Mouse (Mus musculus): ENCODE data around the gene Rptor. TPM values are rescaled to one million over a fixed set of nuclear protein-coding genes. Genes with fewer than 3 reads are reported as not detected.

Gene Rptor
- polyA plus RNA-seq, 1 experiment from 2014 or later = 13.3 TPM

- no peaks in the 10 kb centered on the region for H3K27me3 ChIP-seq (replicated peaks)
- no peaks in the 10 kb centered on the region for H3K36me3 ChIP-seq
- no peak for ATAC-seq (ENCODE audit: insufficient number of reproducible peaks, low FRiP score)
- peaks cover 74% of the 10 kb centered on the region for H3K4me1 ChIP-seq (replicated peaks)
- H3K9ac ChIP-seq = no peak overlapping the region
- no peak overlapping the region for H3K27ac ChIP-seq (ENCODE audit: poor library complexity, severe bottlenecking)
- no peak overlapping the region for H3K4me3 ChIP-seq
- H3K9me3 ChIP-seq (replicated peaks) = no peaks in the 10 kb centered on the region
- no peak overlapping the region for H3K4me2 ChIP-seq
These were observed 85.3 kb downstream of the Rptor start for GRCm38 (mm10) chr11:119687966-119688365.

- Histone ChIP-seq H3K27ac (ENCODE audit: poor library complexity, severe bottlenecking) (no peak overlapping the region), H3K36me3 (no peaks in the 10 kb centered on the region), H3K9me3 (replicated peaks) (no peaks in the 10 kb centered on the region), H3K9ac (no peak overlapping the region), H3K4me3 (no peak overlapping the region), H3K4me1 (replicated peaks) (peaks cover 69% of the 10 kb centered on the region), H3K27me3 (replicated peaks) (no peaks in the 10 kb centered on the region), H3K4me2 (no peak overlapping the region)
- 88% methylated on average over 3 of the region's 3 CpGs for WGBS
- no peak for ATAC-seq (ENCODE audit: insufficient number of reproducible peaks, low FRiP score)
These were observed 87.2 kb downstream of the Rptor start for GRCm38 (mm10) chr11:119689936-119690335.

- WGBS = 76% methylated on average over 6 of the region's 6 CpGs
- H3K4me1 ChIP-seq (replicated peaks) = peaks cover 66% of the 10 kb centered on the region
- no peaks in the 10 kb centered on the region for H3K27me3 ChIP-seq (replicated peaks)
- no peaks in the 10 kb centered on the region for H3K36me3 ChIP-seq
- ATAC-seq (ENCODE audit: insufficient number of reproducible peaks, low FRiP score) = no peak
- H3K4me2 ChIP-seq = no peak overlapping the region
- no peak overlapping the region for H3K4me3 ChIP-seq
- H3K9me3 ChIP-seq (replicated peaks) = no peaks in the 10 kb centered on the region
- H3K9ac ChIP-seq = no peak overlapping the region
- H3K27ac ChIP-seq (ENCODE audit: poor library complexity, severe bottlenecking) = no peak overlapping the region
These were observed 89.6 kb downstream of the Rptor start for GRCm38 (mm10) chr11:119692196-119692910.

GRCm38 (mm10) chr11:119692911-119693261 is 90.2 kb downstream of the Rptor start:
- ATAC-seq (ENCODE audit: insufficient number of reproducible peaks, low FRiP score) = no peak
- H3K4me1 ChIP-seq (replicated peaks) = peaks cover 66% of the 10 kb centered on the region

GRCm38 (mm10) chr11:119694146-119694860 is 91.6 kb downstream of the Rptor start:
- Histone ChIP-seq H3K4me3 (no peak overlapping the region), H3K27me3 (replicated peaks) (no peaks in the 10 kb centered on the region), H3K9me3 (replicated peaks) (no peaks in the 10 kb centered on the region), H3K36me3 (no peaks in the 10 kb centered on the region), H3K4me2 (no peak overlapping the region), H3K4me1 (replicated peaks) (peaks cover 66% of the 10 kb centered on the region), H3K27ac (ENCODE audit: poor library complexity, severe bottlenecking) (no peak overlapping the region), H3K9ac (no peak overlapping the region)
- no peak for ATAC-seq (ENCODE audit: insufficient number of reproducible peaks, low FRiP score)
- WGBS = 75% methylated on average over 10 of the region's 10 CpGs

More at GRCm38 (mm10) chr11:119692911-119693261, 90.2 kb downstream of the Rptor start:
- Histone ChIP-seq H3K4me2 (no peak overlapping the region), H3K27me3 (replicated peaks) (no peaks in the 10 kb centered on the region), H3K36me3 (no peaks in the 10 kb centered on the region), H3K9ac (no peak overlapping the region), H3K27ac (ENCODE audit: poor library complexity, severe bottlenecking) (no peak overlapping the region), H3K4me3 (no peak overlapping the region), H3K9me3 (replicated peaks) (no peaks in the 10 kb centered on the region)
- WGBS = 23% methylated on average over 1 of the region's 1 CpGs

- no peaks in the 10 kb centered on the region for H3K36me3 ChIP-seq
- no peak for ATAC-seq (ENCODE audit: insufficient number of reproducible peaks, low FRiP score)
- H3K4me2 ChIP-seq = no peak overlapping the region
- peaks cover 51% of the 10 kb centered on the region for H3K4me1 ChIP-seq (replicated peaks)
- H3K9me3 ChIP-seq (replicated peaks) = no peaks in the 10 kb centered on the region
- no peak overlapping the region for H3K27ac ChIP-seq (ENCODE audit: poor library complexity, severe bottlenecking)
- no peak overlapping the region for H3K4me3 ChIP-seq
- 79% methylated on average over 2 of the region's 2 CpGs for WGBS
- H3K9ac ChIP-seq = no peak overlapping the region
- no peaks in the 10 kb centered on the region for H3K27me3 ChIP-seq (replicated peaks)
These were observed 93.7 kb downstream of the Rptor start for GRCm38 (mm10) chr11:119696401-119696800.

- Histone ChIP-seq H3K9ac (no peak overlapping the region), H3K4me2 (no peak overlapping the region), H3K4me3 (no peak overlapping the region), H3K27me3 (replicated peaks) (no peaks in the 10 kb centered on the region), H3K4me1 (replicated peaks) (peaks cover 27% of the 10 kb centered on the region), H3K36me3 (no peaks in the 10 kb centered on the region), H3K27ac (ENCODE audit: poor library complexity, severe bottlenecking) (no peak overlapping the region), H3K9me3 (replicated peaks) (0 out of 2 replicates have a peak, but pooled peaks cover 2% of the 10 kb centered on the region)
- WGBS = 78% methylated on average over 4 of the region's 6 CpGs
- no peak for ATAC-seq (ENCODE audit: insufficient number of reproducible peaks, low FRiP score)
These were observed 102.8 kb downstream of the Rptor start for GRCm38 (mm10) chr11:119705381-119706066.

- H3K27ac ChIP-seq (ENCODE audit: poor library complexity, severe bottlenecking) = no peak overlapping the region
- no peak overlapping the region for H3K9ac ChIP-seq
- ATAC-seq (ENCODE audit: insufficient number of reproducible peaks, low FRiP score) = no peak
- 89% methylated on average over 1 of the region's 1 CpGs for WGBS
- H3K27me3 ChIP-seq (replicated peaks) = no peaks in the 10 kb centered on the region
- H3K4me3 ChIP-seq = no peak overlapping the region
- peaks cover 33% of the 10 kb centered on the region for H3K4me1 ChIP-seq (replicated peaks)
- 0 out of 2 replicates have a peak, but pooled peaks cover 2% of the 10 kb centered on the region for H3K9me3 ChIP-seq (replicated peaks)
- H3K4me2 ChIP-seq = no peak overlapping the region
- no peaks in the 10 kb centered on the region for H3K36me3 ChIP-seq
These were observed 104.6 kb downstream of the Rptor start for GRCm38 (mm10) chr11:119707259-119707658.

- ATAC-seq (ENCODE audit: insufficient number of reproducible peaks, low FRiP score) = no peak
- Histone ChIP-seq H3K27me3 (replicated peaks) (no peaks in the 10 kb centered on the region), H3K4me3 (no peak overlapping the region), H3K36me3 (no peaks in the 10 kb centered on the region), H3K27ac (ENCODE audit: poor library complexity, severe bottlenecking) (no peak overlapping the region), H3K4me2 (no peak overlapping the region), H3K4me1 (replicated peaks) (peaks cover 37% of the 10 kb centered on the region), H3K9ac (no peak overlapping the region), H3K9me3 (replicated peaks) (0 out of 2 replicates have a peak, but pooled peaks cover 2% of the 10 kb centered on the region)
- WGBS = 51% methylated on average over 4 of the region's 4 CpGs
These were observed 106.5 kb downstream of the Rptor start for GRCm38 (mm10) chr11:119709239-119709638.

- no peak overlapping the region for H3K4me2 ChIP-seq
- no peaks in the 10 kb centered on the region for H3K36me3 ChIP-seq
- peaks cover 41% of the 10 kb centered on the region for H3K4me1 ChIP-seq (replicated peaks)
- ATAC-seq (ENCODE audit: insufficient number of reproducible peaks, low FRiP score) = no peak
- WGBS = 67% methylated on average over 3 of the region's 3 CpGs
- no peak overlapping the region for H3K27ac ChIP-seq (ENCODE audit: poor library complexity, severe bottlenecking)
- H3K9ac ChIP-seq = no peak overlapping the region
- 0 out of 2 replicates have a peak, but pooled peaks cover 2% of the 10 kb centered on the region for H3K9me3 ChIP-seq (replicated peaks)
- H3K27me3 ChIP-seq (replicated peaks) = no peaks in the 10 kb centered on the region
- H3K4me3 ChIP-seq = no peak overlapping the region
These were observed 107.6 kb downstream of the Rptor start for GRCm38 (mm10) chr11:119710338-119710737.

- Histone ChIP-seq H3K4me2 (no peak overlapping the region), H3K9ac (no peak overlapping the region), H3K4me1 (replicated peaks) (peaks cover 42% of the 10 kb centered on the region), H3K27me3 (replicated peaks) (no peaks in the 10 kb centered on the region), H3K4me3 (no peak overlapping the region), H3K9me3 (replicated peaks) (0 out of 2 replicates have a peak, but pooled peaks cover 2% of the 10 kb centered on the region), H3K27ac (ENCODE audit: poor library complexity, severe bottlenecking) (no peak overlapping the region), H3K36me3 (no peaks in the 10 kb centered on the region)
- no peak for ATAC-seq (ENCODE audit: insufficient number of reproducible peaks, low FRiP score)
- 84% methylated on average over 5 of the region's 5 CpGs for whole genome bisulfite sequencing
These were observed 108.1 kb downstream of the Rptor start for GRCm38 (mm10) chr11:119710822-119711221.

Data from heart, embryonic 12.5 days (tissue).